Mouse (Mus musculus): ENCODE measurements around the gene Il18rap. TPM values are rescaled to one million over a fixed set of nuclear protein-coding genes. Genes with fewer than 3 reads are reported as not detected.

Il18rap gene
- polyA plus RNA-seq (2015; fragmentation: Nextera tagmentation; extraction: Ambion mirVana), result 0.04 and 0.08 TPM in 2 replicates

GRCm38 (mm10) chr1:40514851-40515585, at the start of gene Il18rap:
Il18rap (plus strand) TSS chr1:40515362.
- WGBS, result 38% methylated on average over 9 of the region's 9 CpGs
- Histone ChIP-seq H3K9me3 (ENCODE audit: control insufficient read depth, low read length) (no peaks in the 10 kb centered on the region), H3K9ac (ENCODE audit: low read depth, low read length) (no peak within 1 kb of the TSS), H3K36me3 (ENCODE audit: control insufficient read depth, insufficient read depth, low read length) (no peaks in the 10 kb centered on the region), H3K27ac (ENCODE audit: low read depth, low read length) (no peak within 1 kb of the TSS), H3K27me3 (replicated peaks; ENCODE audit: control insufficient read depth, insufficient read depth, low read length) (no peaks in the 10 kb centered on the region), H3K4me3 (ENCODE audit: low read length) (no peak within 1 kb of the TSS), H3K4me2 (ENCODE audit: low read length) (no peak within 1 kb of the TSS), H3K4me1 (ENCODE audit: control insufficient read depth, insufficient read depth, low read depth, low read length) (no peaks in the 10 kb centered on the region)
- no peak for ATAC-seq

GRCm38 (mm10) chr1:40465477-40466430, 49.4 kb upstream of the Il18rap start, which contains the start of gene Il18r1:
Il18r1 (plus strand) TSS chr1:40465552.
- Histone ChIP-seq H3K4me3 (ENCODE audit: low read length) (no peak within 1 kb of the TSS), H3K4me1 (ENCODE audit: control insufficient read depth, insufficient read depth, low read depth, low read length) (no peaks in the 10 kb centered on the region), H3K36me3 (ENCODE audit: control insufficient read depth, insufficient read depth, low read length) (no peaks in the 10 kb centered on the region), H3K4me2 (ENCODE audit: low read length) (no peak within 1 kb of the TSS), H3K9me3 (ENCODE audit: control insufficient read depth, low read length) (no peaks in the 10 kb centered on the region), H3K27me3 (replicated peaks; ENCODE audit: control insufficient read depth, insufficient read depth, low read length) (no peaks in the 10 kb centered on the region), H3K9ac (ENCODE audit: low read depth, low read length) (no peak within 1 kb of the TSS), H3K27ac (ENCODE audit: low read depth, low read length) (no peak within 1 kb of the TSS)
- 50% methylated on average over 20 of the region's 20 CpGs for WGBS
- ATAC-seq, result no peak

DNA sequence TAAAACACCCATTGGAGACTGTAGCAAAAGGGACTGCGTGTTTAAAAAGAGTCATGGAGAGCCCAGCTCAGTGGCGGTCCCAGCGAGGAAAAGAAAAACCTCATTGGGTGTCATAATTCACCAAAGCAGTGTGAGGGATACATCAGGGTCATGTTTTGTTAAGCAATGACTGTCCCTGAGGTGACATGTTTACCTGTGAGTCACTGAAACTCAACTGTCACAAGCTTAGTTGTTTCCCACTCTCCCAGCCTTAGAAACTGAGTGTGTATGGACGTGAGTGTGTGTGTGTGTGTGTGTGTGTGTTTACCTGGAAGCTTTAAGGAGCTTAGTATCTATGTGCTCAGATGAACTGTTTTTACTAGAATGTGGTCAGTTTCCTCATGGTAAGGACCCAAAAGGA, 47.9 kb upstream of the Il18rap start:
- Histone ChIP-seq H3K27me3 (replicated peaks; ENCODE audit: control insufficient read depth, insufficient read depth, low read length) (no peaks in the 10 kb centered on the region), H3K9ac (ENCODE audit: low read depth, low read length) (no peak overlapping the region), H3K4me2 (ENCODE audit: low read length) (no peak overlapping the region), H3K4me1 (ENCODE audit: control insufficient read depth, insufficient read depth, low read depth, low read length) (no peaks in the 10 kb centered on the region), H3K9me3 (ENCODE audit: control insufficient read depth, low read length) (no peaks in the 10 kb centered on the region), H3K27ac (ENCODE audit: low read depth, low read length) (no peak overlapping the region), H3K4me3 (ENCODE audit: low read length) (no peak overlapping the region), H3K36me3 (ENCODE audit: control insufficient read depth, insufficient read depth, low read length) (no peaks in the 10 kb centered on the region)
- 92% methylated on average over 4 of the region's 4 CpGs for WGBS
- no peak for ATAC-seq

- H3K4me1 ChIP-seq (ENCODE audit: control insufficient read depth, insufficient read depth, low read depth, low read length), result no peaks in the 10 kb centered on the region
- 86% methylated on average over 2 of the region's 2 CpGs for WGBS
- H3K9me3 ChIP-seq (ENCODE audit: control insufficient read depth, low read length), result no peaks in the 10 kb centered on the region
- H3K27me3 ChIP-seq (replicated peaks; ENCODE audit: control insufficient read depth, insufficient read depth, low read length), result no peaks in the 10 kb centered on the region
- H3K4me3 ChIP-seq (ENCODE audit: low read length), result no peak overlapping the region
- ATAC-seq, result no peak
- H3K4me2 ChIP-seq (ENCODE audit: low read length), result no peak overlapping the region
- H3K9ac ChIP-seq (ENCODE audit: low read depth, low read length), result no peak overlapping the region
- H3K27ac ChIP-seq (ENCODE audit: low read depth, low read length), result no peak overlapping the region
- H3K36me3 ChIP-seq (ENCODE audit: control insufficient read depth, insufficient read depth, low read length), result no peaks in the 10 kb centered on the region
Measured at GRCm38 (mm10) chr1:40468805-40469204, 46.4 kb upstream of the Il18rap start.

- Histone ChIP-seq H3K4me3 (ENCODE audit: low read length) (no peak overlapping the region), H3K4me2 (ENCODE audit: low read length) (no peak overlapping the region), H3K27me3 (replicated peaks; ENCODE audit: control insufficient read depth, insufficient read depth, low read length) (no peaks in the 10 kb centered on the region), H3K27ac (ENCODE audit: low read depth, low read length) (no peak overlapping the region), H3K4me1 (ENCODE audit: control insufficient read depth, insufficient read depth, low read depth, low read length) (no peaks in the 10 kb centered on the region), H3K9ac (ENCODE audit: low read depth, low read length) (no peak overlapping the region), H3K9me3 (ENCODE audit: control insufficient read depth, low read length) (no peaks in the 10 kb centered on the region), H3K36me3 (ENCODE audit: control insufficient read depth, insufficient read depth, low read length) (no peaks in the 10 kb centered on the region)
- ATAC-seq, result no peak
- WGBS, result 90% methylated on average over 12 of the region's 12 CpGs
Measured at GRCm38 (mm10) chr1:40469900-40470299, 45.3 kb upstream of the Il18rap start.

- H3K4me2 ChIP-seq (ENCODE audit: low read length), result no peak overlapping the region
- no peak overlapping the region for H3K4me3 ChIP-seq (ENCODE audit: low read length)
- no peaks in the 10 kb centered on the region for H3K36me3 ChIP-seq (ENCODE audit: control insufficient read depth, insufficient read depth, low read length)
- 93% methylated on average over 1 of the region's 1 CpGs for WGBS
- H3K9me3 ChIP-seq (ENCODE audit: control insufficient read depth, low read length), result no peaks in the 10 kb centered on the region
- no peak for ATAC-seq
- H3K4me1 ChIP-seq (ENCODE audit: control insufficient read depth, insufficient read depth, low read depth, low read length), result no peaks in the 10 kb centered on the region
- no peak overlapping the region for H3K9ac ChIP-seq (ENCODE audit: low read depth, low read length)
- no peaks in the 10 kb centered on the region for H3K27me3 ChIP-seq (replicated peaks; ENCODE audit: control insufficient read depth, insufficient read depth, low read length)
- no peak overlapping the region for H3K27ac ChIP-seq (ENCODE audit: low read depth, low read length)
Measured at GRCm38 (mm10) chr1:40472401-40472800, 42.8 kb upstream of the Il18rap start.

- ATAC-seq, result no peak
- Histone ChIP-seq H3K9me3 (ENCODE audit: control insufficient read depth, low read length) (no peaks in the 10 kb centered on the region), H3K27me3 (replicated peaks; ENCODE audit: control insufficient read depth, insufficient read depth, low read length) (no peaks in the 10 kb centered on the region), H3K4me2 (ENCODE audit: low read length) (no peak overlapping the region), H3K9ac (ENCODE audit: low read depth, low read length) (no peak overlapping the region), H3K4me3 (ENCODE audit: low read length) (no peak overlapping the region), H3K4me1 (ENCODE audit: control insufficient read depth, insufficient read depth, low read depth, low read length) (no peaks in the 10 kb centered on the region), H3K27ac (ENCODE audit: low read depth, low read length) (no peak overlapping the region), H3K36me3 (ENCODE audit: control insufficient read depth, insufficient read depth, low read length) (no peaks in the 10 kb centered on the region)
- WGBS, result 92% methylated on average over 4 of the region's 4 CpGs
Measured at GRCm38 (mm10) chr1:40473640-40474039, 41.5 kb upstream of the Il18rap start.

GRCm38 (mm10) chr1:40474336-40474735, 40.8 kb upstream of the Il18rap start:
- H3K27ac ChIP-seq (ENCODE audit: low read depth, low read length), result no peak overlapping the region
- 94% methylated on average over 5 of the region's 5 CpGs for WGBS
- H3K27me3 ChIP-seq (replicated peaks; ENCODE audit: control insufficient read depth, insufficient read depth, low read length), result no peaks in the 10 kb centered on the region
- no peaks in the 10 kb centered on the region for H3K36me3 ChIP-seq (ENCODE audit: control insufficient read depth, insufficient read depth, low read length)
- no peak overlapping the region for H3K4me2 ChIP-seq (ENCODE audit: low read length)
- no peaks in the 10 kb centered on the region for H3K9me3 ChIP-seq (ENCODE audit: control insufficient read depth, low read length)
- no peak overlapping the region for H3K4me3 ChIP-seq (ENCODE audit: low read length)
- no peaks in the 10 kb centered on the region for H3K4me1 ChIP-seq (ENCODE audit: control insufficient read depth, insufficient read depth, low read depth, low read length)
- H3K9ac ChIP-seq (ENCODE audit: low read depth, low read length), result no peak overlapping the region
- ATAC-seq, result no peak

DNA sequence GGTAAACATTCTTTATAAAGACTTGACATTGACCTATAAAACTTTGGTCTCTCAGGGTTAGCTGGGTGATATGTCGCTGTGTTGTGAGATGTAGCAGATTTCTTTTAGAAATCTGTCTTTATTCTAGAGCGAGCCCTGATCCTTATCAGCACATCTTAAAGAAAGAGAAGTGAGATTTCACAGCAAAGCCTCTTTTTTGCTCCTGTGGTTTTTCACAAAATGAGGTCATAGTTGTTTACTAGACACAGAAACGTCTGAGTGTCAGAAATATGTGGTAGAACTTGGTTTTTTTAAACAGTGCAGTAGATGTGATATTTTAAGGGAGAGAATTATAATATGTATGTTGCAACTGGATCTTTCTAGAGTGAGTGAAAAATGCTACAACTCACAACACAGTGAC, 39.5 kb upstream of the Il18rap start:
- Histone ChIP-seq H3K27me3 (replicated peaks; ENCODE audit: control insufficient read depth, insufficient read depth, low read length) (no peaks in the 10 kb centered on the region), H3K9me3 (ENCODE audit: control insufficient read depth, low read length) (no peaks in the 10 kb centered on the region), H3K4me1 (ENCODE audit: control insufficient read depth, insufficient read depth, low read depth, low read length) (no peaks in the 10 kb centered on the region), H3K27ac (ENCODE audit: low read depth, low read length) (no peak overlapping the region), H3K4me3 (ENCODE audit: low read length) (no peak overlapping the region), H3K4me2 (ENCODE audit: low read length) (no peak overlapping the region), H3K9ac (ENCODE audit: low read depth, low read length) (no peak overlapping the region), H3K36me3 (ENCODE audit: control insufficient read depth, insufficient read depth, low read length) (no peaks in the 10 kb centered on the region)
- ATAC-seq, result no peak
- 78% methylated on average over 3 of the region's 3 CpGs for WGBS
